Mouse (Mus musculus): ENCODE measurements around the gene Agps. TPM values are rescaled to one million over a fixed set of nuclear protein-coding genes. Genes with fewer than 3 reads are reported as not detected.

Gene Agps
- polyA plus RNA-seq, 1 experiment from 2014 or later = 39.1 TPM

Other genes starting within 250 kb of the Agps start
- gene Hnrnpa3, start 172.9 kb upstream of the Agps start, polyA plus RNA-seq (2014; fragmentation: Nextera tagmentation; extraction: Ambion mirVana) = 326 and 364 TPM in 2 replicates
- gene Nfe2l2, start 127.5 kb upstream of the Agps start, polyA plus RNA-seq (2014; fragmentation: Nextera tagmentation; extraction: Ambion mirVana) = 42.1 and 45.3 TPM in 2 replicates
- gene Ttc30b, start 106.4 kb downstream of the Agps start, polyA plus RNA-seq (2014; fragmentation: Nextera tagmentation; extraction: Ambion mirVana) = 9.0 and 9.2 TPM in 2 replicates
- gene Ttc30a2, start 146.0 kb downstream of the Agps start, polyA plus RNA-seq (2014; fragmentation: Nextera tagmentation; extraction: Ambion mirVana) = 0.60 and 1.1 TPM in 2 replicates
- 12.1 and 12.5 TPM in 2 replicates for gene Ttc30a1, start 149.8 kb downstream of the Agps start, polyA plus RNA-seq (2014; fragmentation: Nextera tagmentation; extraction: Ambion mirVana)